Mouse (Mus musculus) heart, embryonic 11.5 days (tissue): Measurements from ENCODE around the gene Stat5b. TPM values are rescaled to one million over a fixed set of nuclear protein-coding genes. Genes with fewer than 3 reads are reported as not detected.

ENCODE experiments used
- ATAC-seq: fragments of 200-750 bp; cut with Nextera tagmentation; replicated peaks from 2 replicates; pipeline ENCODE4 v1.8.0; 2017; ENCODE audit warnings: moderate library complexity; ENCODE audit not compliant: insufficient number of reproducible peaks, low FRiP score, low TSS enrichment
- H3K27ac ChIP-seq: fragments of 300-500 bp; sonication (generic); 2 replicates; pipeline ENCODE4 v1.5.1; 2014; ENCODE audit warnings: mild to moderate bottlenecking, low read depth, low read length
- H3K27me3 ChIP-seq: fragments of 300-500 bp; sonication (generic); 2 replicates; pipeline ENCODE4 v1.6.1; 2014; ENCODE audit warnings: mild to moderate bottlenecking, low read length, mixed read lengths; ENCODE audit not compliant: control insufficient read depth, insufficient read depth
- H3K36me3 ChIP-seq: fragments of 300-500 bp; sonication (generic); 2 replicates; pipeline ENCODE4 v1.6.1; 2014; ENCODE audit warnings: mild to moderate bottlenecking, low read length, moderate library complexity, mixed read lengths; ENCODE audit not compliant: control insufficient read depth, insufficient read depth
- H3K4me1 ChIP-seq: fragments of 300-500 bp; sonication (generic); 2 replicates; pipeline ENCODE4 v1.6.1; 2014; ENCODE audit warnings: low read length; ENCODE audit not compliant: control insufficient read depth, insufficient read depth
- H3K4me2 ChIP-seq: fragments of 300-500 bp; sonication (generic); 2 replicates; pipeline ENCODE4 v1.6.1; 2014; ENCODE audit warnings: mild to moderate bottlenecking, moderate library complexity
- H3K4me3 ChIP-seq: fragments of 300-500 bp; sonication (generic); 2 replicates; pipeline ENCODE4 v1.5.1; 2014; ENCODE audit warnings: low read depth, low read length
- H3K9ac ChIP-seq: fragments of 300-500 bp; sonication (generic); 2 replicates; pipeline ENCODE4 v1.6.1; 2014; ENCODE audit warnings: mild to moderate bottlenecking, low read depth, low read length, moderate library complexity
- H3K9me3 ChIP-seq: fragments of 300-500 bp; sonication (generic); replicated peaks from 2 replicates; pipeline ENCODE4 v1.6.1; 2016; ENCODE audit warnings: low read length; ENCODE audit not compliant: control insufficient read depth
- WGBS: fragments of 180-500 bp; shearing (Covaris S2); extraction: QIAGEN DNeasy Blood & Tissue Kit; methylation state at CpG from one replicate; pipeline ENCODE4 v1.1.7; 2014; ENCODE audit not compliant: insufficient replicate concordance; 5-methylcytosine and 5-hydroxymethylcytosine counted together
- polyA plus RNA-seq: library from polyadenylated mRNA; unstranded; fragments of >200 nt; fragmentation: Nextera tagmentation; extraction: Ambion mirVana; gene quantifications from 2 replicates; pipeline ENCODE4 v1.2.1, GENCODE M21; 2014

The Stat5b gene
- polyA plus RNA-seq, 1 experiment from 2014 or later = 26.4 TPM

DNA sequence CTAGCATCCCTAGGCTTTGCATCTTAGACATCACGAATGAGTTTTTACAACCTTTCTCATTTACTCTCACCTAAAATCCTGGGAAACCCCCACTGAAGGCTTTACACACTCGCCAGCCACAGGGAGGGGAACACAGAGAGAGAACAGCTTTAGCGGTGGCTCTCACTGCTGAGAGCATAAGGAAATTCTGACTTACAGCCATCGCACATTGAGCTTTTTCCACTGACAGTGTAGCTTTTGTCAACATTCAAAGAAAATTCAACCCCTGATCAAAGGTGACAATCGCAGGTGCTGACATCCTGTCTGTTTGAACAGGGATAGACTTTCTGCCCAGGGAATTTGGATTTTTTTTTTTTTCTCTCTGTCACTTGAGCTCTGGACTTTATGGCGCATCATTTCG lies 8.5 kb downstream of the Stat5b start:
- ATAC-seq = no peak
- Histone ChIP-seq H3K27ac (no peak overlapping the region), H3K4me2 (no peak overlapping the region), H3K4me1 (0 out of 2 replicates have a peak, but pooled peaks cover 4% of the 10 kb centered on the region), H3K27me3 (no peaks in the 10 kb centered on the region), H3K9ac (no peak overlapping the region), H3K9me3 (no peaks in the 10 kb centered on the region), H3K36me3 (no peaks in the 10 kb centered on the region), H3K4me3 (no peak overlapping the region)
- WGBS = 85% methylated on average over 7 of the region's 7 CpGs

- H3K27me3 ChIP-seq = no peaks in the 10 kb centered on the region
- 0 out of 2 replicates have a peak, but pooled peaks cover 4% of the 10 kb centered on the region for H3K4me1 ChIP-seq
- 73% methylated on average over 12 of the region's 12 CpGs for WGBS
- H3K36me3 ChIP-seq = no peaks in the 10 kb centered on the region
- no peak overlapping the region for H3K9ac ChIP-seq
- H3K27ac ChIP-seq = no peak overlapping the region
- H3K9me3 ChIP-seq = no peaks in the 10 kb centered on the region
- no peak for ATAC-seq
- no peak overlapping the region for H3K4me2 ChIP-seq
- H3K4me3 ChIP-seq = no peak overlapping the region
Measured at GRCm38 (mm10) chr11:100840866-100841265, 9.7 kb downstream of the Stat5b start.

- H3K27me3 ChIP-seq = no peaks in the 10 kb centered on the region
- no peaks in the 10 kb centered on the region for H3K36me3 ChIP-seq
- no peak overlapping the region for H3K9ac ChIP-seq
- H3K27ac ChIP-seq = no peak overlapping the region
- 63% methylated on average over 8 of the region's 8 CpGs for WGBS
- no peaks in the 10 kb centered on the region for H3K9me3 ChIP-seq
- no peak for ATAC-seq
- no peak overlapping the region for H3K4me2 ChIP-seq
- H3K4me3 ChIP-seq = no peak overlapping the region
- 0 out of 2 replicates have a peak, but pooled peaks cover 4% of the 10 kb centered on the region for H3K4me1 ChIP-seq
Measured at GRCm38 (mm10) chr11:100839523-100839922, 11.0 kb downstream of the Stat5b start.

DNA sequence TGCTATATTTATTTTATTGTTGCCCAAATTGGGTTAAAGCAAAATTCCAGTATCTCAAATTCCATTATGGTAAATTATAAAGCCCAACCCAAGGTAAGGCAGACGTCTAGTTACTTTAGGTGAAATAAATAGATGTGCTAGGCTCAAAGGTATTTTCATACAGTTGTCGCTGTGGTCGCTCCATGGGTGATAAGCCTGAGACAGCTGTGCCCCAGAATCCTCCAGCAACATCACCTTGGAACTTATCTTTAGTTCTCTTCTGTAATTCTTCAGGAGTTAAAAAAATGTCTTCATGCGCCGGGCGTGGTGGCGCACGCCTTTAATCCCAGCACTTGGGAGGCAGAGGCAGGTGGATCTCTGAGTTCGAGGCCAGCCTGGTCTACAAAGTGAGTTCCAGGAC lies 11.6 kb downstream of the Stat5b start:
- WGBS = 92% methylated on average over 9 of the region's 9 CpGs
- Histone ChIP-seq H3K27me3 (no peaks in the 10 kb centered on the region), H3K4me2 (no peak overlapping the region), H3K9me3 (no peaks in the 10 kb centered on the region), H3K9ac (no peak overlapping the region), H3K27ac (no peak overlapping the region), H3K4me1 (0 out of 2 replicates have a peak, but pooled peaks cover 4% of the 10 kb centered on the region), H3K36me3 (no peaks in the 10 kb centered on the region), H3K4me3 (no peak overlapping the region)
- ATAC-seq = no peak

GRCm38 (mm10) chr11:100836923-100837702 lies 13.4 kb downstream of the Stat5b start:
- Histone ChIP-seq H3K27ac (no peak overlapping the region), H3K9me3 (no peaks in the 10 kb centered on the region), H3K9ac (no peak overlapping the region), H3K4me3 (no peak overlapping the region), H3K4me2 (no peak overlapping the region), H3K27me3 (no peaks in the 10 kb centered on the region), H3K4me1 (peaks cover 14% of the 10 kb centered on the region; the same call in 1 of the 2 replicates), H3K36me3 (no peaks in the 10 kb centered on the region; the same call in 1 of the 2 replicates)
- no peak for ATAC-seq
- WGBS = 83% methylated on average over 9 of the region's 9 CpGs

- ATAC-seq = no peak
- Histone ChIP-seq H3K9me3 (no peaks in the 10 kb centered on the region), H3K27me3 (no peaks in the 10 kb centered on the region), H3K4me3 (no peak overlapping the region), H3K27ac (no peak overlapping the region), H3K9ac (no peak overlapping the region), H3K36me3 (no peaks in the 10 kb centered on the region; the same call in 1 of the 2 replicates), H3K4me2 (no peak overlapping the region), H3K4me1 (peaks cover 25% of the 10 kb centered on the region)
- WGBS = 65% methylated on average over 7 of the region's 7 CpGs
Measured at GRCm38 (mm10) chr11:100833466-100833865, 17.1 kb downstream of the Stat5b start.

GRCm38 (mm10) chr11:100831396-100831795 lies 19.1 kb downstream of the Stat5b start:
- ATAC-seq = no peak
- H3K9ac ChIP-seq = no peak overlapping the region
- peaks cover 28% of the 10 kb centered on the region for H3K4me1 ChIP-seq
- H3K4me2 ChIP-seq = no peak overlapping the region
- H3K27me3 ChIP-seq = no peaks in the 10 kb centered on the region
- H3K27ac ChIP-seq = no peak overlapping the region
- no peaks in the 10 kb centered on the region; the same call in 1 of the 2 replicates for H3K36me3 ChIP-seq
- no peak overlapping the region for H3K4me3 ChIP-seq
- WGBS = 74% methylated on average over 10 of the region's 10 CpGs
- no peaks in the 10 kb centered on the region for H3K9me3 ChIP-seq

- Histone ChIP-seq H3K9me3 (no peaks in the 10 kb centered on the region), H3K27ac (no peak overlapping the region), H3K4me2 (no peak overlapping the region), H3K9ac (no peak overlapping the region), H3K27me3 (no peaks in the 10 kb centered on the region), H3K36me3 (no peaks in the 10 kb centered on the region; the same call in 1 of the 2 replicates), H3K4me1 (peaks cover 38% of the 10 kb centered on the region), H3K4me3 (no peak overlapping the region)
- WGBS = 84% methylated on average over 12 of the region's 12 CpGs
- no peak for ATAC-seq
Measured at GRCm38 (mm10) chr11:100829691-100830090, 20.8 kb downstream of the Stat5b start.
